Mouse (Mus musculus) spleen, adult 18-20 months (tissue): ENCODE data around the gene Tmem255b.

Source experiments
- DNase-seq, 2 experiments: peaks; one replicate each; pipeline ENCODE4 v3.0.0; 2022; ENCODE audit warnings: mixed read lengths in 2 of 2

Gene Tmem255b

GRCm38 (mm10) chr8:13493011-13493410 is 58.0 kb downstream of the Tmem255b start:
- DNase-seq: no peak

GRCm38 (mm10) chr8:13493858-13494631 is 59.1 kb downstream of the Tmem255b start, which contains the start of gene Gas6:
TSS of gene Gas6 (minus strand) at chr8:13494490.
- peak in 1 of 2 experiments; percentile 17 for DNase-seq

GRCm38 (mm10) chr8:13501221-13501620 is 66.2 kb downstream of the Tmem255b start:
- DNase-seq: no peak

- DNase-seq: no peak
Measured at GRCm38 (mm10) chr8:13503936-13504606, 69.1 kb downstream of the Tmem255b start.

- no peak for DNase-seq
Measured at GRCm38 (mm10) chr8:13504894-13505674, 70.1 kb downstream of the Tmem255b start.

- DNase-seq: peak in 1 of 2 experiments; percentile 8
Measured at GRCm38 (mm10) chr8:13506849-13507248, 71.9 kb downstream of the Tmem255b start.

GRCm38 (mm10) chr8:13507284-13507937 is 72.4 kb downstream of the Tmem255b start:
- no peak for DNase-seq

GRCm38 (mm10) chr8:13512016-13512415 is 77.0 kb downstream of the Tmem255b start:
- no peak for DNase-seq

- no peak for DNase-seq
Measured at GRCm38 (mm10) chr8:13512677-13513076, 77.7 kb downstream of the Tmem255b start.

- DNase-seq: no peak
Measured at GRCm38 (mm10) chr8:13513556-13514370, 78.8 kb downstream of the Tmem255b start.

- DNase-seq: no peak
Measured at GRCm38 (mm10) chr8:13516011-13516442, 81.0 kb downstream of the Tmem255b start.

GRCm38 (mm10) chr8:13516728-13517127 is 81.7 kb downstream of the Tmem255b start:
- no peak for DNase-seq

GRCm38 (mm10) chr8:13517284-13517781 is 82.3 kb downstream of the Tmem255b start:
- no peak for DNase-seq
